Mouse (Mus musculus): ENCODE results near the gene Cmya5.

Gene Cmya5

GRCm38 (mm10) chr13:93060437-93060836, 84.1 kb downstream of the Cmya5 start:
- no peak for DNase-seq

GRCm38 (mm10) chr13:93058551-93059011, 85.9 kb downstream of the Cmya5 start:
- DNase-seq = peak; percentile 74

GRCm38 (mm10) chr13:93057492-93058260, 86.8 kb downstream of the Cmya5 start:
- no peak for DNase-seq

GRCm38 (mm10) chr13:93056091-93056490, 88.4 kb downstream of the Cmya5 start:
- DNase-seq = peak; percentile 78

GRCm38 (mm10) chr13:93051483-93051882, 93.0 kb downstream of the Cmya5 start:
- no peak for DNase-seq

GRCm38 (mm10) chr13:93041021-93041420, 103.5 kb downstream of the Cmya5 start:
- no peak for DNase-seq

GRCm38 (mm10) chr13:93036218-93036617, 108.3 kb downstream of the Cmya5 start:
- no peak for DNase-seq

GRCm38 (mm10) chr13:93029337-93029736, 115.2 kb downstream of the Cmya5 start:
- DNase-seq = no peak

GRCm38 (mm10) chr13:93024837-93025236, 119.7 kb downstream of the Cmya5 start:
- DNase-seq = no peak

GRCm38 (mm10) chr13:93022158-93022557, 122.4 kb downstream of the Cmya5 start:
- DNase-seq = no peak

- DNase-seq = peak; percentile 19
Observed at GRCm38 (mm10) chr13:93012952-93013351, 131.6 kb downstream of the Cmya5 start.

- DNase-seq = no peak
Observed at GRCm38 (mm10) chr13:93011315-93011714, 133.2 kb downstream of the Cmya5 start.

- DNase-seq = peak; percentile 33
Observed at GRCm38 (mm10) chr13:93010524-93010923, 134.0 kb downstream of the Cmya5 start.

- DNase-seq = no peak
Observed at GRCm38 (mm10) chr13:93007078-93007477, 137.4 kb downstream of the Cmya5 start.

- no peak for DNase-seq
Observed at GRCm38 (mm10) chr13:93006347-93006746, 138.2 kb downstream of the Cmya5 start.

- DNase-seq = peak; percentile 14
Observed at GRCm38 (mm10) chr13:93004003-93004402, 140.5 kb downstream of the Cmya5 start.

- no peak for DNase-seq
Observed at GRCm38 (mm10) chr13:93002456-93002855, 142.1 kb downstream of the Cmya5 start.

GRCm38 (mm10) chr13:93000640-93001351, 143.7 kb downstream of the Cmya5 start:
- peak; percentile 53 for DNase-seq

GRCm38 (mm10) chr13:92999860-93000259, 144.7 kb downstream of the Cmya5 start:
- peak; percentile 82 for DNase-seq

- no peak for DNase-seq
Observed at GRCm38 (mm10) chr13:92994743-92995142, 149.8 kb downstream of the Cmya5 start.

- DNase-seq = no peak
Observed at GRCm38 (mm10) chr13:92992823-92993222, 151.7 kb downstream of the Cmya5 start.

Data from layer of hippocampus, adult 9-11 months (tissue).